Mouse (Mus musculus): ENCODE data around the gene Lyz1.
"Not testable (repeated sequence)": the region's sequence is repeated elsewhere in the genome, so short reads cannot be mapped to it uniquely, and the experiment has no call there.

Lyz1 gene

DNA sequence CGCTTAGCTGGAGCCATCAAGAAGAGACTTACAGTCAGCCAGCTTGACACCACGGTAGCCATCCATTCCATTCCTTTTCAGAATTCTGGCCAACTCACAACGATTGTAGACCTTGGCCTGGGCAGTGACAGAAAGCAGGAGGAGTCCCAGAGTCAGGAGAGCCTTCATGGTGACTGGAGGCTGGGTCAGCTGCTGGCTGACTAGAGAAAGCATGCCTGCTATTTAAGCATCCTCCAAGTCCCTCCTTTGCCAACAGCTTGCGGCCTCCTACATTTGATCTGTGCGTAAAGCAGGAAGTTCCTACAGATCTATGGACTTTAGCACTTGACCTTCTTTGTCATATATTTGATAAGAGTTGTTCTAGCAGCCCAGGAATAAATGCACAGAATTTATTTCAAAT lies at the start of gene Lyz1:
Lyz1 (minus strand) TSS at position 198 of the 400 bp plus-strand sequence.
- DNase-seq, result no peak

DNA sequence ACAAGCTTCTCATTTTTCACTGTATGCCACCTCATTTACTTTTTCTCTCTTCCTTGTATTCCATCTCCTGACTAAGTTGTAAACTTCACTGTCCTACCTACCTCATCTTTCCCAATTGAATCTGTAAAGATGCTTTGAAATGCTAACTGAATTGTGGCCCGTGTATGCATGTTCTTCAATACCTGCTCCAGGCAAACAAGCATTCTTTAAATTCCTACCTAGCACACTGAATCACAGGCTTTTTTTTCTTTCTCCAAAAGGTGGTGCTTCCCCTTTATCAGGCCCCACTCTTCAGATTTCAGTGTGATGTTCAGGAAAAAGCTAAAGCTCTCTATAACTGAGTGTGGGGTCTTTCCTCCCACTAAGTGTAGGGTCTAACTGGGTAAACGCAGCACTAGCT lies 49.7 kb upstream of the Lyz1 start:
- DNase-seq, result no peak

GRCm38 (mm10) chr10:117341029-117341428 lies 48.4 kb upstream of the Lyz1 start:
- no peak for DNase-seq

DNA sequence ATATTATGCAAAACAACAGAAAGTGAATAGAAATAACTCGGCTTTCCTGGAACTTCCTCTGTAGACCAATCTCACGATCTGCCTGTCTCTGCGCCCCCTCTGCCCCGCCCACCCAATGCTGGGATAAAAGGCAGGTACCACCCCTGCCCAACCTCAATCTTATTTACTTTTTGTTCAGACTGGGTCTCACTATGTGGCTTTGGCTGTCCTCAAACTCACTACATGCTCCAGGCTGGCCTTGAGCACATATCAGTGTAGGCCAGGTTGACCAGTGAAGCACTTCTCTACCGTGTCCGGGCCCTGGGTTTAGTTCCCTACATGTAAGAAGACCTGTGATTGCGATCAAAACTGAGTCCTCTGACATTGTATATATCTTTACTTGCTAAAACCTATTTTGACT lies 46.6 kb upstream of the Lyz1 start:
- no peak for DNase-seq

- DNase-seq, result no peak
These were observed 45.3 kb upstream of the Lyz1 start for GRCm38 (mm10) chr10:117337946-117338345.

DNA sequence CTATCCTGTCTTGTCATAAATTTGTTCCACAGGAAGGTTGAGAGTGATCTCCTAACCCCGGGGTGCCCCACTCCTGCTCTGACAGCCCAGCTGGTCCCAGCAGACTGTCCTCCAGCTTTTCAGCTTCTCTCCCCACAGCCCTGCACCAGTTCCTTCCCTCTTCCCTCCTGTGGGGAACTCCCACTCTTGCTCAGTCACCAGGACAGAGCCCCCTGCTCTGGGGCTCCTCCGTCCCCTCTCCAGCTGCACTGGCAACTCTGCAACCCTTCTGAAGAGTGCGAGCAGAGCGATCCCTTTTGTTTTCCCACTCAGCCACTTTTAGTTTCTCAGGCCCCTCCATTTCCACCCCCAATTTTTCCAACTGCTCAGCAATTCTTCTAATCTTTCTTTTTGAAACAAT lies 43.0 kb upstream of the Lyz1 start:
- no peak for DNase-seq

DNA sequence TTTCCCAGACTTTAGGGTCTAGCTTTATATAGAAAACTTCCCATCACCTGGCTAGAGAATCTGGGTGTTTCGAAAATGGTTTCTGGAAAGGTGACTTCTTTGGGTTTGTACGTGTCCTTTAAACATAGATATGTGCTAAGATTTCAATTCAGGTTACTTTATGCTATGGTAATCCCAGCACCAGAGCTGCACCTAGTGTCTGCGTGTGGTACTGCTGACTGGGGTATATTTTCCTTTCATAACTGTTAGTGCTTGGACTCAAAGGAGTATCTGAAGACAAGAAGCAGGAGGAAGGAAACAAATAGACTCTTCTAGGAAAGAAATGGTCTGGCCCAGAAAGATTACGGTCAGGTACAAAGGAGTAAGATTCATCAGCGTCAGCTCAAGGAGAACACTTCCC lies 37.9 kb upstream of the Lyz1 start:
- peak in 1 of 2 experiments; percentile 23 for DNase-seq

- DNase-seq, result no peak
These were observed 31.1 kb upstream of the Lyz1 start for GRCm38 (mm10) chr10:117323782-117324181.

DNA sequence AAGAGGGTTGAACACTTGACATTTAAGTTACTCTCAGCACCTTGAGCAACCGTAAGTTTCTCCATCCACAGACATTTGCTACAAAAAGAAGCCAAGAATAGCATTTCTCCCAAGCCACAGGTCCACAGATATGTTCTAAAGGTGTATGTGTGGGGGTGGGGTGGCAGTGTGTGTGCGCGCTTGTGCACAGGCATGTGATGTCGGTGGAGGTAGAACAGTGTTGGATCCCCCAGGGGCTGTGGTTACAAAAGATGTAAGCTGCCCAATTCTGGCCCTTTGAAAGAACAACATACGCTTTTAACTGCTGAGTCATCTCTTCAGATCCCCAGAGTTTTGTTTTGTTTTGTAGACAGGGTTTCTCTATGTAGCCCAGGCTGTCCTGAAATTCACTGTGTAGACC lies 30.0 kb upstream of the Lyz1 start:
- no peak for DNase-seq

DNA sequence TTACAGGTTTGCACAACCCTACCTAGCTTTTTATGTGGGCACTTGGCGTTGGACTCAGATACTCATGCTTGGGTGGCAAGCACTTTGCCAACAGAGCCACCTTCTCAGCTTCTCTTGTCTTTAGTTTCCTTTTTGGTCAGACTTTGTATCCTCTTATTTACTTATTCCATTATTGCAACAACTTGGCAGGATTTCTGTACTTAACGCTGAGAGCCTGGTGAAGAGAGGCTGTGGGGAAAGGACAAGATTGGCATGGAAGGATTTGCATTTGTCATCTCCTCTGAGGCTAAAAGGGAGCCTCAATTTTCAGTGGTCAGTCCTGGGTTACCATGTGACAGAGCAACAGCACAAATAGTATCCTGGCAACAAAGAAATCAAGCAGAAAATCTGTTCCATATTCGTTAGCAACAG lies 27.9 kb upstream of the Lyz1 start:
- no peak for DNase-seq

- DNase-seq, result no peak
These were observed 23.7 kb upstream of the Lyz1 start for GRCm38 (mm10) chr10:117316391-117316790.

DNA sequence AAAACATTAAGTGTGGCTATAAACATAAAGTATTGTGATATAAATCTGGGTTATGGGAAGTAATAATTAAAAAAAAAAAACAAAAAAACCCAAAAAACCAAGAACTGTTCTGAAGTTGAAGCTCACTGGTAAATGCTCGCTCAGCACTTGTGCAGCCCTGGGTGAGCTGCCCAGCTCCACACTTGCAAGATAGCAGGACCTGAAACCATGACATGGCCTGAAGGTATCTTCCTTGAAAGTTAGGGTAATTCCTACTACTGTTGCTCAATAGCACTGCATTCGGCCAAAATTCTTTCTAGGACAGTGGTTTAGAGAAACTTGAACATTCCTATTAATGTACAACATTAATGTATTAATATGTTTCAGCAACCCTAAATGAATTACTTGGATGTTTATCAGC lies 20.5 kb upstream of the Lyz1 start:
- no peak for DNase-seq

DNA sequence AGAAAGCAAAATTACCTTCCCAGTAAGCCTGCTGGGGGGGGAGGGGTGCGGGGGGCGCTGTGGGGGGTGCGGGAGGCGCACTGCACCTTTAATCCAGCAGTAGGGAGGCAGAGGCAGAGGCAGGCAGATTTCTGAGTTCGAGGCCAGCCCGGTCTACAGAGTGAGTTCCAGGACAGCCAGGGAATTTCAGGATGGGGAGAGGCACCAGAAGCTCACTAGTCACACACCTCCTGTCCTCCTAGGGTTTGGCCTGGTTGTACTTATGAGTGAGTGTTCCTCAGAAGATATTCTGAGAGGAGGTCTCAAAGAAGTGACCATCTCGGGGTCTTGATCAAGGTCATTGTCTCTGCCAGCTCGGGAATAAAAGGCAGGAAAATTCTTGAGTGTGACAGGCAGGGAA lies 19.5 kb upstream of the Lyz1 start:
- DNase-seq, result no peak

- DNase-seq, result no peak
These were observed 11.7 kb upstream of the Lyz1 start for GRCm38 (mm10) chr10:117304371-117304770.

- no peak for DNase-seq
These were observed 9.0 kb upstream of the Lyz1 start for GRCm38 (mm10) chr10:117301688-117302087.

DNA sequence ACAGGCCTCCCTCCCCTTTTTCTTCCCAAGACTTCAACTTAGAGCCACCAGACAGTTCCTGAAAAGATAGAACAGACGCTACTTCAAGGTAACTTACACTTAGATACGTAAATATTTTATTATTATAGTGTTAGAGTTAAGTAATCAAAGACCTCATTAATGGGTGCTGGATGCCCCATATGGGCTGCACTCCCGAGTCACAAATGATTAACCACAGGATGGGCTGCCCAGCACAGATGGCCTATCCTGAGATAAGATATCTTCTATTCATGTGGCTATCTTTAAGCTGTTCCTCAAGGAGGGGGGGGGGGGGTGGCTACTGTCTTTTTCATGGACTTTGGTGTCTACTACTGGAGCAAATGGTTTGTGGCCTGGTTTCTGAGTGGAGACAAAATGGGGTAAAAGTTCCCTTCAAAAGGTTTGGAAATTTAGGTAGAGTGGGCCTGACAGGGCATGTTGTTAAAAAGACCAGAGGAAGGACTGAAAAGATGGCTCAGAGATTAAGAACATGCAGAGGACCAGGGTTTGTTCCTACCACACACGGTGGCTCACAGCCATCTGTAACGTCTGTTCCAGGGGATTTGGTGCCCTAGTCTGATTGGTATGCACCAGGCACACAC lies 7.3 kb upstream of the Lyz1 start:
- no peak for DNase-seq

GRCm38 (mm10) chr10:117299106-117299505 lies 6.4 kb upstream of the Lyz1 start:
- no peak for DNase-seq

GRCm38 (mm10) chr10:117298336-117298735 lies 5.7 kb upstream of the Lyz1 start:
- DNase-seq, result no peak

- DNase-seq, result not testable (repeated sequence)
These were observed 1.7 kb downstream of the Lyz1 start for GRCm38 (mm10) chr10:117290936-117291335.

GRCm38 (mm10) chr10:117290046-117290870 lies 2.4 kb downstream of the Lyz1 start:
- DNase-seq, result no peak

DNA sequence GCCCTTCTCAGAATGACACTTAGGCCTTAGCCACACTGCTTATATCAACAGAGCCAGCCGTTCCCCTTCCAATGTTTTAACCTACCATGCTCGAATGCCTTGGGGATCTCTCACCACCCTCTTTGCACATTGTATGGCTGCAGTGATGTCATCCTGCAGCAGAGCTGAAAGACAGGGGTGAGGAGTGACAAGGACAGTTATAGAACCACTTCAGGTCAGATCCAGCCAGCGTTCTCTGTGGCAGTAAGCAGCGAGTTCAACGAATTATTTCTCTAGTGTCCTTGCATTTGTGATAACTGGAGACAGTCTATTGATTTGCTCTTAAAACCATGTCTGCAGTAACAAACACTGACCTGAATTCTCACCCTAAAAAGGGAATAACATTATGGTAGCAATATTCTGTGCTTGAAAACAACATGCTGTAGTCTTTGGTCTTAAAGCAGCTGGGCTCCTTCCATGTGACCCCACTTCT lies 3.6 kb downstream of the Lyz1 start:
- not testable (repeated sequence) for DNase-seq

- DNase-seq, result no peak
These were observed 4.3 kb downstream of the Lyz1 start for GRCm38 (mm10) chr10:117288197-117289033.

GRCm38 (mm10) chr10:117287226-117287850 lies 5.3 kb downstream of the Lyz1 start:
- DNase-seq, result no peak
